Mouse (Mus musculus) testis, adult 2 months (tissue): ENCODE results near the gene Plet1. TPM values are rescaled to one million over a fixed set of nuclear protein-coding genes. Genes with fewer than 3 reads are reported as not detected.
A peak's percentile ranks its signal among the peaks of the same experiment; 100 is the strongest.

Experiments used
- H3K27ac ChIP-seq: fragments of 200-500 bp; 2 replicates; pipeline ENCODE4 v1.5.1; 2012; ENCODE audit warnings: low read depth, low read length; ENCODE audit not compliant: control insufficient read depth, insufficient read depth
- H3K27me3 ChIP-seq: fragments of 200-500 bp; 2 replicates; pipeline ENCODE4 v1.6.1; 2012; ENCODE audit warnings: mild to moderate bottlenecking, low read length, moderate library complexity; ENCODE audit not compliant: control insufficient read depth, insufficient read depth
- H3K36me3 ChIP-seq: fragments of 200-500 bp; 2 replicates; pipeline ENCODE4 v1.6.1; 2012; ENCODE audit warnings: mild to moderate bottlenecking, low read length; ENCODE audit not compliant: control insufficient read depth, insufficient read depth
- H3K4me1 ChIP-seq: fragments of 200-500 bp; 2 replicates; pipeline ENCODE4 v1.6.1; 2012; ENCODE audit warnings: low read length; ENCODE audit not compliant: control insufficient read depth, insufficient read depth
- H3K4me3 ChIP-seq: fragments of 200-500 bp; 2 replicates; pipeline ENCODE4 v1.5.1; 2012; ENCODE audit warnings: low read depth, mild to moderate bottlenecking, low read length, moderate library complexity, mixed read lengths; ENCODE audit not compliant: control insufficient read depth
- CTCF ChIP-seq: fragments of 200-500 bp; IDR thresholded peaks from 2 replicates; pipeline ENCODE4 v1.5.1; 2012; ENCODE audit warnings: low read depth, mild to moderate bottlenecking, inconsistent platforms, low read length, moderate library complexity; ENCODE audit not compliant: control insufficient read depth, insufficient read depth, insufficient replicate concordance
- POLR2A ChIP-seq: fragments of 200-500 bp; IDR thresholded peaks from 2 replicates; pipeline ENCODE4 v1.6.1; 2012; ENCODE audit warnings: low read depth, mild to moderate bottlenecking, inconsistent platforms, low read length, moderate library complexity; ENCODE audit not compliant: control insufficient read depth
- polyA plus RNA-seq: library from polyadenylated mRNA; depleted of rRNA; stranded (reverse); fragments of >200 nt; gene quantifications from 2 replicates; pipeline ENCODE4 v1.2.3, GENCODE M21; 2012

Gene Plet1
- polyA plus RNA-seq, 1 experiment = 0.16 TPM

DNA sequence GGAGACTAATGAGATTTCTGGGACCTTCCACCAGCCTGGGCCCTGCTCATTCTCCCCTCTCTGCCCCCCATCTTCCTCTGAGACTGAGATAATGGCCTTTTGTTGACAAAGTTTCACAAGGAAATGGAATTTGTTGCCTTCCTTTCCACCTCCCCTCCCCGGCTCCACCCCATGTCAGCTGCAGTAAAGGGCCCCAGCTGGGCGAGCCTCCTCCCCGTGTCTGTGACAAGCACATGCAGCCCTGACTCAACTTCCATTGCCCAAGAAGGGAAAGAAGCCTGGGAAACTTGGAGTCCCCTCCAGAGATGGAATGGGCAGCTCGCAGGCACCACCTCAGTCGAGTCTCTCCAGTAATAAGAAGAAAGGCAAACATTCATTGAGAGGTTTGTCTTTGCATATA, 15.5 kb upstream of the Plet1 start:
- TF ChIP-seq CTCF (no peak), POLR2A (no peak)
- H3K27me3 ChIP-seq = no peaks in the 10 kb centered on the region
- no peak overlapping the region for H3K4me3 ChIP-seq
- no peak overlapping the region for H3K27ac ChIP-seq
- H3K36me3 ChIP-seq = no peaks in the 10 kb centered on the region
- H3K4me1 ChIP-seq = no peaks in the 10 kb centered on the region

DNA sequence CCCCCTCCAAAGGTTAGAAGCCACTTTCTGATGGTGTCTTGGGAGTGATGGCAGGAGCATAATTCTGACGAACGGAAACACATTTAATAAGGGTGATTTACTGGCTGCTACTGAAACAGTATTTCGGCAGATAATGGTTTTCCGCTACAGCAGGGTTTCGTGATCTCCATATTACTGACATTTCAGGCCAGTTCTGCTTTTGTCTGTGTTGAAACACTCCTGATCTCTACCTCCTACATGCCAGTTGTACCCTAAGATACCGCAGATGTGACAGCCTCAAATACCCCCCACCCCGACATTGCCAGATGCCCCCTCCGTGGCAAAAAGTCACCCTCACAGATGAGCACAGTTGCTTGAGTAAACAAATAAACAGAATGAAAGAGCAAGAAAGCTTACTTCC, 14.8 kb upstream of the Plet1 start:
- Histone ChIP-seq H3K27ac (no peak overlapping the region), H3K36me3 (no peaks in the 10 kb centered on the region), H3K4me1 (no peaks in the 10 kb centered on the region), H3K27me3 (no peaks in the 10 kb centered on the region), H3K4me3 (no peak overlapping the region)
- TF ChIP-seq CTCF = no peak
- TF ChIP-seq POLR2A = no peak

- Histone ChIP-seq H3K36me3 (no peaks in the 10 kb centered on the region), H3K27ac (no peak overlapping the region), H3K4me3 (no peak overlapping the region), H3K27me3 (no peaks in the 10 kb centered on the region), H3K4me1 (peaks cover 3% of the 10 kb centered on the region)
- TF ChIP-seq POLR2A = no peak
- no peak for TF ChIP-seq CTCF
These were observed 11.6 kb upstream of the Plet1 start for GRCm38 (mm10) chr9:50482743-50483142.

GRCm38 (mm10) chr9:50485521-50485920, 8.8 kb upstream of the Plet1 start:
- H3K4me1 ChIP-seq = peaks cover 3% of the 10 kb centered on the region
- no peaks in the 10 kb centered on the region for H3K36me3 ChIP-seq
- H3K27me3 ChIP-seq = no peaks in the 10 kb centered on the region
- TF ChIP-seq POLR2A (no peak), CTCF (no peak)
- H3K27ac ChIP-seq = no peak overlapping the region
- H3K4me3 ChIP-seq = peak overlapping the region; percentile 37

DNA sequence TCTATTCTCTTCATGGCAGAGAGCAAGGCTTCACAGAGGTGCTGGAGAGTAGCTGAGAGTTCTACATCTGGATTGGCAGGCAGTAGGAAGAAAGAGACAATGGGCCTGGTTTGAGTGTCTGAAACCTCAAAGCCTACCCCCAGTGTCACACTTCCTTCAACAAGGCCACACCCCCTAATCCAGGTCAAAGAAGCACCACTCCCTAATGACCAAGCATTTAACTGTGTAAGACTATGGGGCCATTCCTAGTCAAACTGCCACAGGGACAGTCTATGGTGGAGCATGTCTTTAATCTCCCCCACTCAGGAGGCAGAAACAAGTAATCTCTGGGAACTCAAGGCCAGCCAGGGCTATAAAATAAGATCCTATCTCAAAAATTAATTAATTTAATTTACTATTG, 3.5 kb upstream of the Plet1 start:
- H3K4me1 ChIP-seq = no peaks in the 10 kb centered on the region
- TF ChIP-seq POLR2A (no peak), CTCF (no peak)
- H3K4me3 ChIP-seq = no peak overlapping the region
- H3K36me3 ChIP-seq = no peaks in the 10 kb centered on the region
- no peak overlapping the region for H3K27ac ChIP-seq
- no peaks in the 10 kb centered on the region for H3K27me3 ChIP-seq

DNA sequence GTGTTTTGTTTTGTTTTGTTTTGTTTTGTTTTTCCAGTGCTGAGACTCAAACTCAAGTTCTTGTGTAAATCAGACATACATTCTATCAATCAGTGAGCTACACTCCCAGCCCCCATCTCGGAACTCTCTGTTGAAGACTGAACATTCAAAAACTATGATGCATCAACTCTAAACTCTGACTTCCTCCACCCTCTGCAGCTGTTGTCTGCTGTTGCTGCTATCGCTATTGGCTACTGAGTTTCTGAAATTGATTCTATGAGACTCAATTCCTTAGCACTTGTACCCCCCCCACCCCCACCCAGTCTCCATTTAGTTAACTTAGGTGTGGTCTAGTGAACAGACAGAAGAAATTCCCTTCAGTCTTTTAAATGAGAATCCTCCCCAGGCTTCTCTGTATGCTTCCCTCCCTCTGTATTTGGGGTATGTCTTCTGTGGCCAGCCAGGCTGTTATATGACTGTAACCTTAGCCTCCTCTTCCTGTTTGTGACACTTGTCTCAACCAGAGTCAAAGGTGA, 2.7 kb upstream of the Plet1 start:
- no peaks in the 10 kb centered on the region for H3K4me1 ChIP-seq
- H3K36me3 ChIP-seq = no peaks in the 10 kb centered on the region
- TF ChIP-seq POLR2A (no peak), CTCF (no peak)
- no peak overlapping the region for H3K4me3 ChIP-seq
- H3K27me3 ChIP-seq = no peaks in the 10 kb centered on the region
- no peak overlapping the region for H3K27ac ChIP-seq

- Histone ChIP-seq H3K36me3 (no peaks in the 10 kb centered on the region), H3K4me1 (no peaks in the 10 kb centered on the region), H3K4me3 (no peak overlapping the region), H3K27me3 (no peaks in the 10 kb centered on the region), H3K27ac (no peak overlapping the region)
- TF ChIP-seq CTCF (no peak), POLR2A (no peak)
These were observed 548 bp upstream of the Plet1 start for GRCm38 (mm10) chr9:50493777-50494176.
